ENCODE assay signal across 24 mouse cellular contexts in genomic region chr6:135700717-135701345, GRCm38 (mm10).
A peak's percentile ranks its signal among the peaks of the same experiment; 100 is the strongest.
DNase-seq lines count a peak whose midpoint lies in the region; ATAC-seq and TF ChIP-seq lines count a peak whose summit lies in the region.
"Had no signal": no experiment of that assay in that cellular context is flagged by ENCODE, and none has a peak within 500 bp of the region (broad histone marks: within the 10 kb centered on the region; RNA-seq: fewer than 3 reads in every experiment).

No protein-coding gene starts in this region.

- no peaks in the 10 kb centered on the region for H3K27me3 ChIP-seq in forebrain, postnatal 0 days (ENCODE audit: insufficient read depth, low read length)
- H3K27me3 ChIP-seq in forebrain, embryonic 12.5 days = no peaks in the 10 kb centered on the region
- H3K27me3 ChIP-seq: embryonic facial prominence, embryonic 12.5 days; lung, embryonic 15.5 days; megakaryocyte, embryonic 14.5 days; midbrain, embryonic 15.5 days had no signal

- no peaks in the 10 kb centered on the region for H3K36me3 ChIP-seq in forebrain, postnatal 0 days (ENCODE audit: insufficient read depth)
- H3K36me3 ChIP-seq in forebrain, embryonic 12.5 days (replicated peaks) = no peaks in the 10 kb centered on the region
- H3K36me3 ChIP-seq in ES-E14 (ENCODE audit: control insufficient read depth, insufficient read depth, low read length, poor library complexity, severe bottlenecking) = no peaks in the 10 kb centered on the region
- H3K36me3 ChIP-seq: embryonic facial prominence, embryonic 12.5 days; G1E; lung, embryonic 15.5 days; midbrain, embryonic 15.5 days had no signal

- H3K9me3 ChIP-seq in forebrain, postnatal 0 days (ENCODE audit: low read length) = no peaks in the 10 kb centered on the region
- no peaks in the 10 kb centered on the region for H3K9me3 ChIP-seq in forebrain, embryonic 12.5 days
- no peaks in the 10 kb centered on the region for H3K9me3 ChIP-seq in ES-E14 (ENCODE audit: control insufficient read depth, insufficient read depth, low read depth, low read length)
- H3K9me3 ChIP-seq: embryonic facial prominence, embryonic 12.5 days; lung, embryonic 15.5 days; midbrain, embryonic 15.5 days had no signal

- H3K4me2 ChIP-seq in forebrain, postnatal 0 days (ENCODE audit: low read depth) = no peak overlapping the region
- H3K4me2 ChIP-seq in forebrain, embryonic 12.5 days = no peak overlapping the region
- H3K4me2 ChIP-seq: embryonic facial prominence, embryonic 12.5 days; heart, embryonic 11.5 days; lung, embryonic 15.5 days; midbrain, embryonic 15.5 days had no signal

- ATAC-seq in forebrain, postnatal 0 days = no peak
- ATAC-seq in forebrain, embryonic 12.5 days (ENCODE audit: low FRiP score) = no peak
- ATAC-seq in hematopoietic stem cell, adult 5-6 weeks (replicated peaks in 1 of 2; ENCODE audit: insufficient read depth in 1 of 2, low FRiP score in 2 of 2, low TSS enrichment in 1 of 2, low read depth in 1 of 2, poor library complexity in 2 of 2, severe bottlenecking in 2 of 2) = peak; percentile 39 to 53; a peak in 2 of 4 replicates
- ATAC-seq: forebrain, embryonic 16.5 days; midbrain, embryonic 15.5 days had no signal

- peak; percentile 24; the same call in 1 of the 2 replicates for TF ChIP-seq CTCF in forebrain, postnatal 0 days (IDR thresholded peaks at IDR 0.05; ENCODE audit: low read depth)

- in situ Hi-C loops in ES-E14 (cut with MboI; ENCODE audit: low sequenced_read_pairs in 2 of 2, unreplicated experiment in 2 of 2) = no loop called here

- no peak overlapping the region for H3K27ac ChIP-seq in forebrain, postnatal 0 days (ENCODE audit: low read depth, low read length)
- no peak overlapping the region for H3K27ac ChIP-seq in forebrain, embryonic 12.5 days
- no peak overlapping the region; the same call in 1 of the 2 replicates for H3K27ac ChIP-seq in ES-E14 (ENCODE audit: insufficient read depth, low read depth, low read length, poor library complexity, severe bottlenecking)
- H3K27ac ChIP-seq: embryonic facial prominence, embryonic 12.5 days; lung, embryonic 15.5 days; midbrain, embryonic 15.5 days had no signal

- 81% methylated on average over 12 of the region's 12 CpGs for WGBS in forebrain, postnatal 0 days
- 83% methylated on average over 12 of the region's 12 CpGs for WGBS in forebrain, embryonic 12.5 days

- no peak for DNase-seq in forebrain, postnatal 0 days
- peak; percentile 30 for DNase-seq in lung, postnatal 10 days
- DNase-seq in lung, postnatal 14 days = no peak
- no peak for DNase-seq in ES-E14 (ENCODE audit: low read depth, low spot score)
- DNase-seq in heart, adult 18-20 months = no peak
- DNase-seq in testis, postnatal 10 days (ENCODE audit: low spot score) = no peak
- DNase-seq: adrenal gland, postnatal 14 days; B cell, adult 2 months; cerebellum, adult 11-12 months; cerebellum, postnatal 25 days; gastrocnemius, postnatal 10 days; heart, postnatal 14 days; layer of hippocampus, postnatal 36 days; left cerebral cortex, postnatal 4 days; thymus, postnatal 36 days had no signal

- H3K4me1 ChIP-seq in forebrain, postnatal 0 days (ENCODE audit: insufficient read depth) = no peaks in the 10 kb centered on the region
- H3K4me1 ChIP-seq in forebrain, embryonic 12.5 days = no peaks in the 10 kb centered on the region
- H3K4me1 ChIP-seq in ES-E14 (ENCODE audit: control insufficient read depth in 2 of 2, insufficient read depth in 2 of 2, low read length in 2 of 2, poor library complexity in 1 of 2) = 0 out of 4 replicates have a peak, but pooled peaks cover 4 to 5% of the 10 kb centered on the region in 2 experiments
- H3K4me1 ChIP-seq: lung, embryonic 15.5 days; midbrain, embryonic 15.5 days had no signal

- H3K4me3 ChIP-seq in forebrain, postnatal 0 days (ENCODE audit: low read depth, low read length) = no peak overlapping the region
- no peak overlapping the region for H3K4me3 ChIP-seq in forebrain, embryonic 12.5 days (replicated peaks)
- H3K4me3 ChIP-seq in ES-E14 (ENCODE audit: insufficient read depth in 1 of 2, low read depth in 1 of 2, low read length in 2 of 2, poor library complexity in 1 of 2, severe bottlenecking in 1 of 2) = no peak overlapping the region
- H3K4me3 ChIP-seq: embryonic facial prominence, embryonic 12.5 days; lung, embryonic 15.5 days; megakaryocyte, embryonic 14.5 days; midbrain, embryonic 15.5 days had no signal

- H3K9ac ChIP-seq in forebrain, postnatal 0 days = no peak overlapping the region
- no peak overlapping the region for H3K9ac ChIP-seq in forebrain, embryonic 12.5 days
- H3K9ac ChIP-seq in ES-E14 (ENCODE audit: insufficient read depth, low read depth, low read length, poor library complexity, severe bottlenecking) = no peak overlapping the region
- H3K9ac ChIP-seq: embryonic facial prominence, embryonic 12.5 days; lung, embryonic 15.5 days; midbrain, embryonic 15.5 days had no signal

TF ChIP-seq in ES-E14, 5 proteins besides CTCF, POLR2A, EP300 and RAD21:
- TF ChIP-seq CHD2 (IDR thresholded peaks at IDR 0.05; ENCODE audit: low read depth, low read length) (no peak), ZC3H11A (IDR thresholded peaks at IDR 0.05; ENCODE audit: borderline replicate concordance, low read depth, low read length) (no peak), MAFK (IDR thresholded peaks at IDR 0.05; ENCODE audit: insufficient read depth, low read depth, low read length) (peak; percentile 97)

Comparison
In these comparisons a context has a peak if more than half of its experiments do, and no peak if none do; other contexts are left out.
1. ATAC-seq: peak in hematopoietic stem cell, adult 5-6 weeks (2 of 2); none in forebrain, postnatal 0 days (single experiment) and forebrain, embryonic 12.5 days (single experiment).